Mouse (Mus musculus) gastrocnemius, postnatal 10 days (tissue): ENCODE results near the gene Brf1. TPM values are rescaled to one million over a fixed set of nuclear protein-coding genes. Genes with fewer than 3 reads are reported as not detected.

Source experiments
- DNase-seq: peaks from one replicate; pipeline ENCODE4 v3.0.0; 2021; ENCODE audit warnings: mixed read lengths
- total RNA-seq, 2 experiments: library from RNA; stranded (reverse); gene quantifications; 2 replicates each; pipeline ENCODE4 v1.2.3; 2021

Gene Brf1
- total RNA-seq, 2 experiments from 2014 or later: 28.2 to 37.9 TPM

- no peak for DNase-seq
Observed at GRCm38 (mm10) chr12:113017429-113017984, 17.0 kb upstream of the Brf1 start.

GRCm38 (mm10) chr12:113016976-113017375 is 16.5 kb upstream of the Brf1 start:
- no peak for DNase-seq

- no peak for DNase-seq
Observed at GRCm38 (mm10) chr12:113015956-113016355, 15.5 kb upstream of the Brf1 start.

GRCm38 (mm10) chr12:113014561-113015556 is 14.4 kb upstream of the Brf1 start:
- peak; percentile 49 for DNase-seq

GRCm38 (mm10) chr12:113013604-113014558 is 13.4 kb upstream of the Brf1 start, which contains the start of gene Pacs2:
TSS of gene Pacs2 (plus strand) at chr12:113014508.
- DNase-seq: peak; percentile 98

- peak; percentile 53 for DNase-seq
Observed at GRCm38 (mm10) chr12:113013021-113013491, 12.6 kb upstream of the Brf1 start.

- DNase-seq: no peak
Observed at GRCm38 (mm10) chr12:113012443-113012842, 11.9 kb upstream of the Brf1 start.

- no peak for DNase-seq
Observed at GRCm38 (mm10) chr12:113011702-113012360, 11.3 kb upstream of the Brf1 start.

GRCm38 (mm10) chr12:113004993-113005392 is 4.5 kb upstream of the Brf1 start:
- peak; percentile 59 for DNase-seq

GRCm38 (mm10) chr12:113004011-113004410 is 3.5 kb upstream of the Brf1 start:
- no peak for DNase-seq

GRCm38 (mm10) chr12:113002667-113003066 is 2.2 kb upstream of the Brf1 start:
- DNase-seq: no peak

GRCm38 (mm10) chr12:113001133-113001474 is 600 bp upstream of the Brf1 start:
- no peak for DNase-seq

GRCm38 (mm10) chr12:112999569-113000293 is 773 bp downstream of the Brf1 start:
- DNase-seq: no peak

- DNase-seq: no peak
Observed at GRCm38 (mm10) chr12:112994153-112994552, 6.4 kb downstream of the Brf1 start.

GRCm38 (mm10) chr12:112991444-112991843 is 9.1 kb downstream of the Brf1 start:
- no peak for DNase-seq

GRCm38 (mm10) chr12:112990706-112991405 is 9.6 kb downstream of the Brf1 start:
- no peak for DNase-seq

- peak; percentile 70 for DNase-seq
Observed at GRCm38 (mm10) chr12:112987877-112988276, 12.6 kb downstream of the Brf1 start.

- no peak for DNase-seq
Observed at GRCm38 (mm10) chr12:112985346-112985745, 15.2 kb downstream of the Brf1 start.

- no peak for DNase-seq
Observed at GRCm38 (mm10) chr12:112982031-112982430, 18.5 kb downstream of the Brf1 start.

- no peak for DNase-seq
Observed at GRCm38 (mm10) chr12:112977156-112977555, 23.3 kb downstream of the Brf1 start.
